Mouse (Mus musculus): ENCODE data around the gene Slc8a1.
A peak's percentile ranks its signal among the peaks of the same experiment; 100 is the strongest.

The Slc8a1 gene

DNA sequence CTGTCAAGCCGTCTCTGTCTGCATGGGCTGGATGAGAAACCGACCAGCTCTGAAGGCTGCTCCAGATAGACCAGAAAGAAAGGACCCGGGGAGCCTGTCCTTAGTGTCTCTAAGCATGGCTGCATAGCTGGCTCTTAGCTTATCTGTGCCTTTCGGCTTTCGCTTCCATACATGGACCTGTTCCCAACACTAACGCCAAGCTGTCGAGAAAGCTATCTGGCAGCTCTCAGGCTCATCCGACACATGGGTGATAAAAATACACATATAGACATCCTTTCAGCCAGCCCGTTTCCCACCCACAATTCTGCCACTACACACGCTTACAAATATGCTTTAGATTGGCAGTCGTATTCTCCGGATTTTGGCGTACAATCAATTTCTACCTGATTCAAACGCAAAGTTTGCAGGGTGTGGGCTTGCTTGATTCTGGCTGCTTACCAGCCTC lies at the start of gene Slc8a1:
TSS of gene Slc8a1 (minus strand) at position 67 of the 445 bp plus-strand sequence.
- no peak for DNase-seq

DNA sequence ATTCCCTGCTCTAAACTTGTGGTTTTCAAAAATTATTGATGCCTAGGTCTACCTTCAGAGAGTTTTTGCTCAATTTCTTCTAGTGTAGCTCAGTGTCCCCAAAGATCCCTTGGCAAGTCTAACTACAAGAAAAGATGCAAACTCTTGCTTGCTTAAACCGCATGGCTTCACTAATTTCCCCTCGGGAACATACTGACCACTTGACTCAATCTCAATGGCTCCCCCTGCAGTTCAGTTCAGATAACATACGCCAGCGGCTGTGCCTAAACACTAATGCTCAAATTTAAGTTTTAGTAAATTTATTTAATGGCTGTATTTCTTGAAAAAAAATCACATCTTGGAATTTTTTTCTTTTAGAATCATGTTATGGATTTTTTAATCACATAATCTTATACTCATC lies 49.2 kb upstream of the Slc8a1 start:
- DNase-seq, result peak; percentile 47 to 61

DNA sequence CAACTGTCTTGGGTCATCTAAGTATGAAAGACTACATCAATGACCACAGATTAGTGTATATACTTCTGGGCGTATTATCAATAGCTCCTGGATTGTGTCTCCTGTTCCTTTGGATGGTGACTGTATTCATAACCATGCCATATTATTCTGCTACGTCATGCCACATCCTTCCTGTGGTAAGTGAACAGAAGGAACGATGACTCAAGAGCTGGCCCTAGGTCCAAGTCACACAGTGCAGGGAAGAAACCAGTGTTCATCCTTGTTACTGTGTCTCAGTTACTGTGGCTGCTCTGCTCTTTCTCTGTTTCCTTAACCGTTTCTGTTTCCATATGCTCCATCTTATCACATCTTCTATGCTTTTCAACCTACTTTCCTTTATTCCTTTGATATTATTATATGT lies 44.1 kb upstream of the Slc8a1 start:
- DNase-seq, result no peak

DNA sequence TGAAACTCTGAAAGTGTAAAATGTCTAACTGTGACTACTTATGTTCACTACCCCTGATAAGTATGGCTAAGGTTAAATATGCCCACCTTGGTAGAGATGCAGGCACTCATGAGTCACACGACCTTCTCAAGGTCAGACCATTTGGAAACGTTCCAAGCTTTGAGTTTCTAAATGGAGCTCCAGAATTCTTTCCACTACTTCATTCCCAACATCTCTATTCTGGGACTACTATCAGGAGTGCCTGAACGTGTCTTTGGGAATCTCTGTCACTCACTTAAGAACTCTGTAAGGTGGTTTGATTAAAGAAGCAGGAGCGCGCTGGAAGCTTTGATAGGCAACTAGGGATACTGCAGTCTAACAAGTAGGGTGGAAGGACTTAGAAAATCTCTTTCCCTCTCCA lies 43.3 kb upstream of the Slc8a1 start:
- DNase-seq, result no peak

DNA sequence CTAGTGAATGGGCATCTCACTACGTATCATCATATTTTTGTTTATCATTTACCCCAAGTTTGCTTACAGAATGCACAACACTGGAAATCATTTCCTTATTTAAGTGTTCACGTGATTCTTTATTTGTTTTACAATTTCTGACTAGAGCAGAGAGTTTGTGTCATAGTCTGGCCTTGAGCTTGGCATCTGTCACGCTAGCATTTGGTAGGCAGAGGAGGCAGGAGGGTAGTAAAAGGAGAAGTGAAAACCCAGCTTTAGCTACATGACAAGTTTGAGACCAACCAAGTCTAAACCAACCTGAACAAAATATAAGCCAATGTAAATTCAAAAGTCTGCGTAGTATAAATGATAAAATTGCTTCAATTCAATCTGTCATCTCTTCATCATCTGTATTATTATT lies 41.7 kb upstream of the Slc8a1 start:
- DNase-seq, result no peak

DNA sequence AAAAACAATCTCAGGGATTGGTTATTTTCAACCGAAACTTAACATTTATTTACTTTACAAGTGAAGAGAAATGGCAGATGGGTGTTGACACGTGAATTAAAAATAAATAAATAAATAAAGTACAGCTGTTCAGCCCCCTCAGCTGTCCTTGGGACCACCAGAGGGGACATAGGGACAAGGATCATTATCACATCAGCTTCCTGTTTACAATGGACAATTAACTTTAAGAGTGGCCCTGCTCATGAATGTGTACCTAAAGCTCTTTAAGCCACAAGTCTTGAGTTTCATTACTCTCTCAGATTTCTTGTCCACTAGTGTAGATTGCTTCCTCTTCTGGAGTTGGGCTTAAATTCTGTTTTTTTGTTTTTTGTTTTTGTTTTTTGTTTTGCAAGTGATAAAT lies 12.5 kb upstream of the Slc8a1 start:
- no peak for DNase-seq

DNA sequence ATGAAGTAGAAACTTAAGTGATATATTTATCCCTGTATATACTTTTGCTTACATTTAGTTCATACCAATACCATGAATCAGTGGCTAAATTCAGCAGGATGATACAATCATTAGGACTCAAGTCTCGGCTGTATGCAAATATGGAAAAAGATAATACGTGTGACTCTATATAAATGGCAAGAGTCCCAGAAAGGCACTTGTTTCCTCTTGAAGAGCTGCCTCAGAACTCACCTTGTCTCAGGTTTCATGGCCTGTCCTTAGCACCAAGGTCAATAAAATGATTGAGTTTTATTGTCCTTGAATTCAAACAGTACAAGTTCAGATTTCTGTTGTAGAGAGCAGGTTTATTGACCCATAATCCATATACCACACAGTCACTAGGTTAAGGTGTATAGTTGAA lies 4.9 kb upstream of the Slc8a1 start:
- no peak for DNase-seq

DNA sequence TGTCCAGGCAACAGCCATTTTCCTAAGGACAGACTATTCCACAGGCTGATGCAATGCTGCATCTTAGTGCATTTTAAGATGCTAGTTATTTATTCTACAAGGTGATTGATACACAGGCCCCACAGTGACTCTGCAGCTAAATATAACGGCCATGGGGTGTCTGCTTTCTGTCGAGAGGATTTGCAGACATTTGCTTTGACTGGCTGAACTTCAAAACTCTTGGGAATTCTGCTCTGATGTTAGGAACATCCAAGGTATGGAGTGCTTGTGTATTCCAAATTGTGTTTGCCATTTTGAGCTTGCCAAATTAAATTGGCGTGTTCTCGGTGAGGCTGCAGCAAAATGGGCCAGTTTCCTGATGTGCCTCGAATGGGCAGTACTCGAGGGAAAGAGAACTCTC lies 2.4 kb upstream of the Slc8a1 start:
- no peak for DNase-seq

DNA sequence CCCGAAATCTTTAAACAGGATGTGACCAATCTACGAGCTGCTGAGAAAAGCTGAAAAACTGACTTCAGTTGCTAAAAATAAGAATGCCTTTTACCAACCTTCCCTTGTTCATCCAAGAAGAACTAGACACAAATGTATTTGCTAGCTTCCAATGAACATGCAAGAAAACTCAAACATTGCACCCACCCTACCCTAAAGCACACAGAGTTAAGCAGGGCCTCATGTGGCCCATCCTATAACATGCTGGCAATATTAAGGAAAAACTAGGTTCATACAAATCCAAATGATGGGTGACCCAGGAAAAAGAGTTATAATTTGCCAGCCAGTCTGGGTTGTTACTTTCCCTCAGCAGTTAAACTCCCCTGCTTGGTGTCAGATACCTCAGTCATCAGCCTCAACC lies 398 bp downstream of the Slc8a1 start:
- no peak for DNase-seq

DNA sequence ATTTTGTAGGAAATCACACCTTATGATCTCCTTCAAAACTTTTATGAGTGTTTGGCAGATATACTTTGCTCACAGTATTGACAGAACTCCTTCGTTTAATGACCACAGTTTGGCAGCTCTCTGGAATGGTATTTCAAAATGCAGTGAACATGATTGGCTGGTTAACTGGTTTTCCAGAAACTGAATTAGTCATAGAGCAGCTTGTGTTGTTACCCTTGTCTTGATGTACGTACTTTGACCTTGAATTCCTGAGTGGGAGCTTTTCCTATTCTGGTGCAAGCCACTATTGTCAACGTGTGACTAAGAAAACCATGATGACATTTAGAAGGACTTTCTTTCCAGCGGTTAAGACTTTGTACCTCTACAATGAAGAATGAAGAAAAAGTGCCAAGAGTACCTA lies 868 bp downstream of the Slc8a1 start:
- no peak for DNase-seq

DNA sequence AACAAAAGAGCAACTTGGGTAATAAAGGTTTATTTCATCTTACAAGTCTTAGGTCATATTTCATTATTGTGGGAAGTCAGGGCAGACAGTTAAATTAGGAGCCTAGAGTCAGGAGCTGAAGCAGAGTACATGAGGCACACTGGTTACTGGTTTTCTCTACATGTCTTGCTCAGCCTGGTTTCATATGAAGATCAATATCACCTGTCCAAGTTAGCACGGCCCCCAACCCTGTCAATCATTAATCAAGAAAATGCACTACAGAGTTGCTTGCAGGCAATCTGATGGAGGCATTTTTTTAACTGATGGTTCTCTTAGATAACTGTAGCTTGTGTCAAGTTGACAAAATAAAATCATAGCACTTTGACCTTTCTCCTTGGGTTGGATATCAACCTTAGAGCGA lies 2.6 kb downstream of the Slc8a1 start:
- DNase-seq, result no peak

DNA sequence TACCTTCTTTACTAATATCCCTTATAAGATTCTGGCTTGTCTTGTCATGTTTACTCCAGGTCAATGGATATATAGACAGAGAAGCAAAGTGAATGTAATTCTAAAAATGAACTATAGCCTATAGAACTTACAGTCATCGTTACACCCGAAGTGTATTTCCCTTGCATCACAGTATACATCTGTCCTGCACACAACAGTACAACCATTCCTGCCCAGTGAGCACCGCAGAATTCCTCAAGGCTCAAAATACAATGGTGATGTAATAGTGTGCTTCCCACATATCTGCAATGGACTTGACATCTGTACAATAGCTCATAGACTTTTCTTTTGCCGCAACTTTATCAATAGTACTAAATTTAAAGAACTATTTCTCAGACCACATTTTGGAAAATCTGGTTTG lies 8.3 kb downstream of the Slc8a1 start:
- no peak for DNase-seq

DNA sequence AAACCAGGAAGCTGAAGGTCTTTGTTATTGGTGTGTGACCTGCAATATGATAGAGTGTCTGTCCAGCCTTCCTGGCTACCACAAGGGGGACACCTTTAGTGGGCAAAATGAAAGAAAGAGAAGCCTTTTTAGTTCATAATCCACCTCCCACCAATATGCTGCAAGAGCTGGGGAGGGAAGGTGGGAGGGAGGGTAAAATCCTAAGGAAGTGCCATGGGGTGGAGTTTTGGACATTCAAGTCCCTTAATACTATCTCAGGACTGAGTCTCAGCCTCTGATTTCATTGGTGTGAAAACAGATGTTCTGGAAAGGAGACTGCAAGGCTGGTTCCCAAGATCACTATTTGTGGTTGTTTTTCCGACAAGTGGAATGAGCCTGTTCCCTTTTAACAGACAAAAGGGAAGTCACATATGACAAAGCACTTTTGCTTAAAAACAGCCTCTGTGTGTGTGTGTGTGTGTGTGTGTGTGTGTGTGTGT lies 25.9 kb downstream of the Slc8a1 start:
- DNase-seq, result peak in 1 of 2 experiments; percentile 2

DNA sequence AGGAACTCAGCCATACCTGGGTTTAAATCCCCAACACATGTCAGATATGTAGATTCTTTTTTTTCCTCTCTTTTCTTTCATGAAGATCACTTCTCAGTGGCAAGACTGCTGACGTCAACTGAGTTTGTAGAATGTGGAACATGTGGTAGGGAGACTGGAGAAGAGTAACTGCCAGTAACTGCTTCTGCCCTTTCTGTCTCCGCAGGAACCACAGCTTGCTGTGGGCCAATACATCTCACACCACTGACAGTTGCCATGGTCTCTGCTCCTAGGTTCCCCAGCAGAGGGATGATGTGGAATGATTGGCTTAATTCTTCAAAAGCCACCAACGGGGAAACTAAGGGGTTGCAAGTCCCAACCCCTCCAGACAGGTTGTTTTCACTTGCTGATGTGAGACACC lies 33.4 kb downstream of the Slc8a1 start:
- no peak for DNase-seq

DNA sequence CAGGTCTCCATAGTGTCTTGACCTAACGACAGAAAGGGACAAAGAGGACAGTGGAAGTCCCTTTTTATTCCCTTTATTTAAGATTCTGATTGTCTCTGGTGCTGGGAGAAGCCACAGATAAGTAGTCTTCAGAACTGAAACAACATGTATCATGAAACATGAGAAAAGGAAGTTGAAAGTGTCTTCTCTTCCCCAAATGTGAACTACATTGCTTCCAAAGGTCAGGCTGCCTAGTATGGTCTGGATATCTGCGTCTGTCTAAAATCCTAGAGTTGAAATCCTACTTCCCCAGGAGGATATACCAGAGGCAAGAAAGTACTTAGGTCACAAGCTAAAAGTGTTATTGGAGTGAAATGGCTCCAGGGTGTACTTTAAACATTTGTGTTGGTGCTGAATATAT lies 34.9 kb downstream of the Slc8a1 start:
- no peak for DNase-seq

DNA sequence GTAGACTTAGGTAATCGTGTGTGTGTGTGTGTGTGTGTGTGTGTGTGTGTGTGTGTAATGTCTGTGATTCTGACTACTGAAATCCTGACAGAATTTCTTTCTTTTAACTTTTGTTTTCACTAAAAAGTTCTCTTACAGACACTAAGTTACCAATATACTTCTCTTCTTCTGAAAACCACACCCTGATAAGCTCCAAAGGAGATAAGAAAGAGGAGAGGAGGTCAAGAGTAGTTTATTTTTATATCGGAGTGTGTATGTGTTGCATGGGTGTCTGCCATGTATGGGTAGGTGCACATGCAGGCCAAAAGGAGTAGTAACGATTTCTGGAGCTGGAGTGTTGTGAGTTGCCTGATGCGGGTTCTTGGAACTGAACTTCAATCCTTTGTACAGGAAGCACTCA lies 36.5 kb downstream of the Slc8a1 start:
- no peak for DNase-seq

DNA sequence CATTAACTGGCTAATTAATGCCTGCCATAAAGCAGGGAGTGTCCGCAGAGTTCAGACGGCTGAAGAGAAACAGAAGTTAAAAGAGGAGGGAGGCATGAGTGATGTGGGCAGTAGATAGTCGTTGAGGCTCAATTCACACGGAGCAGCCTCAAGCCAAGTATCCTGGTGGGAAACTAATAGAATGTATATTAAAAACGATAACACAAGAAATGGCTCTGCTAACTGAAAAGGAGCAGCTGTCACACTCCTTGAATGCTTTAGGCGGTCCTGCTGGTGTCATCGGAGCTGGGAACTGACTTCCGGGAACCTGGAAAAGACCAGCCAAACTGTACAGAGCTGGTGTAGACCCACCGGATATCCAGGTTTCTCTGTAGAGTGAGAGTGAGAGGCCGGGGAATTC lies 39.4 kb downstream of the Slc8a1 start:
- peak in 1 of 2 experiments; percentile 2 for DNase-seq

DNA sequence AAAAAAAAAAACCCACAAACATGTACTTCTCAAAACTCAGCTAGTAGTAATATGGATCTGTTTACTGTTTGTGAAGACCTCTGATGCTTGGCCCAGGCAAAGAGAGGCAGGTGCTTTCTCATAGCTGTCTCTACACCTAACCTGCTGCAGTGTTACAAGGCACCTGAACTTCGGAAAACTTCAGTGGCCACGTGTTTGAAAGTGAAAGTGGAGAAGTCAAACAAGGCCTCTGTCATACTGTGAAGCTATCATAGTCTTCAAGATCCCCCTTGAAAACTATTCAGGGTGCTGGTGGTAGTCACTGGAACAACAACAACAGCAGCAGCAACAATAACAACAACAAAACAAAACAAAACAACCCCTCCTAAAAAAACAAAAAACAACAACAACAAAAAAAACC lies 40.5 kb downstream of the Slc8a1 start:
- DNase-seq, result no peak

DNA sequence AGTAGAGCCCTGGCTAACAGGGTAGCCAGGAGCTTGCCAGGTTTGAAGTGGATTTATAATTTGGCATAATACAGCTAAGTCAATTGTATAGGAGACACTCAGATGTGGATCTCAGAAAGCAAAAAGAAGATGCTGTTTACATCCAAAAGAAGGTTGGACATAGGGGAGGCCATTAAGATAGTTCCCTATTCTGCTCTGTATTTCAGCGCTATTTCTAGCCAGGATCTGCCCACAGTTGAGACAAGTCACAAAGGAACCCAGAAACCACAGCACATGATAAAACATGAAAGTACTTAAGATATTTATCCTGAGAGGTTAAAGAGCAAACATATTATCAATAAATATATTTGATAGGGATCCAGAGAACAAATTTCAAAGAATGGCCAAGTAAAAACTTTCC lies 43.2 kb downstream of the Slc8a1 start:
- DNase-seq, result no peak

DNA sequence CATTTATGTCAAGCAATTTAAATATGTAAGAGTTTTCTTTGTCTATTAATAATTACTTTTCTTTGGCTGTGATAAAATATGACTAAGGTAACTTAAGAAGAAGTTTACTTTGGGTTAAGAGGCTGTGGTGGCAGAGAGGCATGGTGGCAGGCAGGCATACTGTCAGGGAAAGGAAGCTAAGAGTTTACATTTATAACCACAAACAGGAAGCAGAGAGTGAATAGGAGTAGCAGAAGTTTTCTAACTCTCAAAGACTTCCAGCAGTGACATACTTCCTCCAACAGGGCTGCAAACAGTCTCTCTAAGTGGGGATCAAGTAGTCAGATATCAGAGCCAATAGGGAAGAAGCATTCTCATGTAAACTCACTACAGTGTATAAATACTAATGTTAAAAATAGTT lies 58.6 kb downstream of the Slc8a1 start:
- no peak for DNase-seq

DNA sequence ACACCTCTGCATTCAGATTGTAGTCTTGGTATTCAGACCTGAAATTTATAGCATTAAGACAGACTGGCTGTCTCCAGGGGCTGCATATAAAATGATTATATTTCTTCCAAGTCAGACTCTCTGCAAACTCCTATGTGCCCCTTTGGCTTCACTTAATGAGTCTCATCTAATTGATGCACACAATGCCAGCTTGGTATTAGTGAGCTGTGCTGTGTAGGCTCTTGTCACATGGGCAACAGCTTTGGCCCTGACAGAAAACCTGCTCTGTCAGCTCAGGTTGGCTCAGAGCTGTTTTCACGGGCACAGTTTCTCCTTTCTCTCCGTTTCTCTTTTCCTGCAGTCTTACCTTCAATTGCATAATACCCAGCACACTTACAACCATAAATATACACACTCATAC lies 60.7 kb downstream of the Slc8a1 start:
- DNase-seq, result no peak

DNA sequence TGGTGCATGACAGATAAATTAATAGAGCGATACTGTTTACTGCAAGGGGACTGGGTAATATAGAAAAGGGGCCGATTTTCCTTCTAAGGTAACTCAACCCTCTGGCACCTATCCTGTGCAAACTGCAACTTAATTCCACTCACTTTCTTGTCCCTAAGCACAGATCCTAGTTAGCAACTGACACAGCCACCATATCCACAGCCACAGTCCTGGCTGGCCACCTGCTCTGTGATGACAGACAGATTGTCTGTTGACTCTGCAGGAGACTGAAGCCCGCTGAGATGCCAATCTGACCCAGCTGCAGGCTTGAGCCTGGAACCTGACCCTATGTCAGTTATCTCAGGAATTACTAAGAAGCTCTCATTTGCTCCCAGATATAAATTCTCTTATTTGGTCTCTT lies 62.0 kb downstream of the Slc8a1 start:
- DNase-seq, result no peak

DNA sequence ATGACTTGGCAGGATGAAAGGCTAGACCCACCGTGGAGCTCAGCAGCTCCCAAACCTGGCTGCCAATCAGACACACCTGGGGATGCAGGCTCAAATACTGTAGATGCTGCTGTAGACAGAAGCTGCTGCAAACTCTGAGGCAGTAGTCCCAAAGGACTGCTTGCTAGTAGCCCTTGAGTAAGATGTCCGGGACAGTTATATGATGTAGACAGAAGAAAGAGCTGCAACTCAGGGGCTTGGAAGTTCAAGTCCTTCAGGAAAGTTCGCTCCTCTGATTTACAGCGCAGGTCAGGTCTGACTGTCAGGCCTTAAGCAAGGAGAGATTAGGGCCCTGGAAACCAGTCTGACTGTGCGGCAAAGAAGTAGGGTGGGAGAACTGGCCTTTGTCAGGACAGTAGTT lies 66.9 kb downstream of the Slc8a1 start:
- DNase-seq, result peak; percentile 3 to 10

DNA sequence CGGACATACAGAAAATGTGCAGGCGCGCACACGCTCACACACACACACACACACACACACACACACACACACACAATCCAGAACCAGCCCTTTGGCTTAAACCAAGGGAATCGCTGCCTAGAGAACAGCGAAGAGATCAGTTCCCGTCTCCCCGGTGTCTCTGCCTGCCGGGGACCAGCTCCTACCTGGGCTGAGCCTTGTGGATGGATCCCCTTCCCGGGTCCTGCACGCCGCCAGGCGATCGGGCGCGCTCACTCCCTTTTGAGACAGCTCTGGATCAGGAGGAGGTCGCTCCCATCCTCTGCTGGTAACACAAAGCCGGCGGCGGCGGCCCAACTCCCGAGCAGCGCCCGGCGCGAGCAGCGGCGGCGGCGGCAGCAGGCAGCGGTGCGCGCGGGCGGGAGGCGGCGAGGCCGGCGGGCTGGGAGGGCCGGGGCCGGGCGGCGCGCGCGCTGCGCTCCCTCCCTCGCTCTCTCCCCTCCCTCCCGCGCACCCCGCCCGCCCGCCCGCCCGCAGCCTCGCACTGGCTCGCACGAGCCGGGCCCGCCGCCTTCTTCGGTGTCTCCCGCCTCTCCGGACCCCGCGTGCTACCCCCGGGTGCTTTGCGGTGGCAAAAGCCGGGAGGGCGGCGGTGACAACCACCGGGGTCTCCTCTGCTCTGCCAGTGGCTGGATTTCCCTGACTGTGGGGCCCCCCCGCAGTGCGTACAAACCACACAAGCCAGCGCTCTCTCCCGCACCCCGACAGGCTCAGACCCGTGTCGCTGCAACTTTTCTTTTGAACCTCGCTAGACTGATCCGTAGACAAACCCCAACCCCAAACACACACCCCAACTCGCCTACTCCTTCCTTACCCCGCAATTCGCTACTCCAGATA lies 68.1 kb downstream of the Slc8a1 start:
- DNase-seq, result peak; percentile 77 to 84
